Mouse (Mus musculus) MEL (cell line): ENCODE data around the gene Cd3g. TPM values are rescaled to one million over a fixed set of nuclear protein-coding genes. Genes with fewer than 3 reads are reported as not detected.

Experiments
- DNase-seq: peaks from one replicate; pipeline ENCODE4 v3.0.0; 2011; ENCODE audit warnings: low read depth, low spot score
- H3K27ac ChIP-seq: 2 replicates; pipeline ENCODE4 v1.5.1; 2012; ENCODE audit warnings: low read depth, mild to moderate bottlenecking, control low read depth, low read length, moderate library complexity; ENCODE audit not compliant: control insufficient read depth
- H3K27me3 ChIP-seq, 2 experiments: fragments of 150-350 bp in 1 of 2; sonication (generic) in 1 of 2; 2 replicates each; pipeline ENCODE4 v1.6.1; 2012; ENCODE audit warnings: low read length in 2 of 2, mild to moderate bottlenecking in 2 of 2, improper control_type of control experiment in 1 of 2, moderate library complexity in 1 of 2; ENCODE audit not compliant: insufficient read depth in 2 of 2, control insufficient read depth in 1 of 2
- H3K36me3 ChIP-seq, 2 experiments: 2 replicates each; pipeline ENCODE4 v1.6.1; 2012 to 2014; ENCODE audit warnings: low read length in 2 of 2, improper control_type of control experiment in 1 of 2, inconsistent platforms in 1 of 2, mild to moderate bottlenecking in 1 of 2; ENCODE audit not compliant: insufficient read depth in 2 of 2, control insufficient read depth in 1 of 2
- H3K4me1 ChIP-seq, 2 experiments: fragments of 150-350 bp in 1 of 2; sonication (generic) in 1 of 2; 2 replicates each; pipeline ENCODE4 v1.6.1; 2012; ENCODE audit warnings: low read length in 2 of 2, improper control_type of control experiment in 1 of 2, mild to moderate bottlenecking in 1 of 2; ENCODE audit not compliant: insufficient read depth in 2 of 2, control insufficient read depth in 1 of 2
- H3K4me3 ChIP-seq, 2 experiments: fragments of 150-350 bp in 1 of 2; sonication (generic) in 1 of 2; 2 replicates each; pipeline ENCODE4 v1.5.1; 2012; ENCODE audit warnings: low read depth in 2 of 2, low read length in 2 of 2, mild to moderate bottlenecking in 2 of 2, moderate library complexity in 2 of 2, control low read depth in 1 of 2, improper control_type of control experiment in 1 of 2; ENCODE audit not compliant: control insufficient read depth in 1 of 2, insufficient read depth in 1 of 2
- H3K79me2 ChIP-seq: 2 replicates; pipeline ENCODE4 v1.6.1; 2012; ENCODE audit warnings: mild to moderate bottlenecking, low read length, moderate library complexity; ENCODE audit not compliant: control insufficient read depth, poor library complexity, insufficient read depth
- H3K9ac ChIP-seq: 2 replicates; pipeline ENCODE4 v1.6.1; 2012; ENCODE audit warnings: low read depth, mild to moderate bottlenecking, control low read depth, low read length, moderate library complexity; ENCODE audit not compliant: control insufficient read depth, poor library complexity, severe bottlenecking
- H3K9me3 ChIP-seq: fragments of 150-350 bp; sonication (generic); replicated peaks from 2 replicates; pipeline ENCODE4 v1.6.1; 2012; ENCODE audit warnings: mild to moderate bottlenecking, low read length, improper control_type of control experiment, moderate library complexity; ENCODE audit not compliant: insufficient read depth
- BHLHE40 ChIP-seq: IDR thresholded peaks from 2 replicates; pipeline ENCODE4 v1.6.1; 2012; ENCODE audit warnings: low read depth, mild to moderate bottlenecking, inconsistent platforms, low read length, improper control_type of control experiment, borderline replicate concordance
- CTCF ChIP-seq, 3 experiments: IDR thresholded peaks in 2 of 3; conservative IDR thresholded peaks in 1 of 3; 2 replicates each; pipeline ENCODE4 v1.5.1; 2011 to 2012; ENCODE audit warnings: low read length in 3 of 3, low read depth in 2 of 3, mild to moderate bottlenecking in 2 of 3, improper control_type of control experiment in 1 of 3, inconsistent platforms in 1 of 3, mixed read lengths in 1 of 3, moderate library complexity in 1 of 3; ENCODE audit not compliant: control insufficient read depth in 1 of 3, insufficient read depth in 1 of 3, poor library complexity in 1 of 3, severe bottlenecking in 1 of 3
- E2F4 ChIP-seq: IDR thresholded peaks from 2 replicates; pipeline ENCODE4 v1.6.1; 2011; ENCODE audit warnings: low read depth, low read length, improper control_type of control experiment, borderline replicate concordance
- ELF1 ChIP-seq: IDR thresholded peaks from 2 replicates; pipeline ENCODE4 v1.6.1; 2014; ENCODE audit warnings: low read depth, mild to moderate bottlenecking, inconsistent platforms, low read length, improper control_type of control experiment, moderate library complexity
- GATA1 ChIP-seq: IDR thresholded peaks from 2 replicates; pipeline ENCODE4 v1.6.1; 2011; ENCODE audit warnings: low read depth, low read length, improper control_type of control experiment
- HCFC1 ChIP-seq: IDR thresholded peaks from 2 replicates; pipeline ENCODE4 v1.6.1; 2012; ENCODE audit warnings: low read depth, mild to moderate bottlenecking, inconsistent platforms, low read length, improper control_type of control experiment, moderate library complexity
- JUND ChIP-seq: IDR thresholded peaks from 2 replicates; pipeline ENCODE4 v1.6.1; 2011; ENCODE audit warnings: low read depth, mild to moderate bottlenecking, improper control_type of control experiment, low read length
- KAT2A ChIP-seq: conservative IDR thresholded peaks from 2 replicates; pipeline ENCODE4 v1.6.1; 2012; ENCODE audit warnings: low read depth, low read length, improper control_type of control experiment, inconsistent platforms
- MAFK ChIP-seq: IDR thresholded peaks from 2 replicates; pipeline ENCODE4 v1.6.1; 2011; ENCODE audit warnings: low read depth, mild to moderate bottlenecking, low read length, improper control_type of control experiment, borderline replicate concordance
- MAX ChIP-seq: IDR thresholded peaks from 2 replicates; pipeline ENCODE4 v1.6.1; 2011; ENCODE audit warnings: low read length, improper control_type of control experiment
- MAZ ChIP-seq: IDR thresholded peaks from 2 replicates; pipeline ENCODE4 v1.6.1; 2012; ENCODE audit warnings: low read depth, mild to moderate bottlenecking, inconsistent platforms, low read length, improper control_type of control experiment
- MEF2A ChIP-seq: IDR thresholded peaks from 2 replicates; pipeline ENCODE4 v1.6.1; 2014; ENCODE audit warnings: low read depth, mild to moderate bottlenecking, inconsistent platforms, low read length, improper control_type of control experiment; ENCODE audit not compliant: poor library complexity, insufficient replicate concordance, severe bottlenecking; ENCODE audit errors: extremely low read depth
- MXI1 ChIP-seq: IDR thresholded peaks from 2 replicates; pipeline ENCODE4 v1.6.1; 2011; ENCODE audit warnings: mild to moderate bottlenecking, low read depth, low read length, improper control_type of control experiment
- MYC ChIP-seq: IDR thresholded peaks from 2 replicates; pipeline ENCODE4 v1.6.1; 2011; ENCODE audit warnings: low read depth, mild to moderate bottlenecking, low read length, improper control_type of control experiment, moderate library complexity
- NELFE ChIP-seq: IDR thresholded peaks from 2 replicates; pipeline ENCODE4 v1.6.1; 2011; ENCODE audit warnings: low read depth, low read length, improper control_type of control experiment
- NRF1 ChIP-seq: IDR thresholded peaks from 2 replicates; pipeline ENCODE4 v1.6.1; 2014; ENCODE audit warnings: low read depth, mild to moderate bottlenecking, inconsistent platforms, low read length, improper control_type of control experiment, moderate library complexity; ENCODE audit not compliant: poor library complexity, insufficient read depth, severe bottlenecking
- POLR2AphosphoS2 ChIP-seq: IDR thresholded peaks from 2 replicates; pipeline ENCODE4 v1.6.1; 2011; ENCODE audit warnings: low read length, improper control_type of control experiment
- RCOR1 ChIP-seq: IDR thresholded peaks from 2 replicates; pipeline ENCODE4 v1.6.1; 2012; ENCODE audit warnings: low read depth, mild to moderate bottlenecking, inconsistent platforms, low read length, improper control_type of control experiment
- SIN3A ChIP-seq: IDR thresholded peaks from 2 replicates; pipeline ENCODE4 v1.6.1; 2012; ENCODE audit warnings: low read length, improper control_type of control experiment, inconsistent platforms
- TCF12 ChIP-seq: IDR thresholded peaks from 2 replicates; pipeline ENCODE4 v1.6.1; 2014; ENCODE audit warnings: low read depth, mild to moderate bottlenecking, inconsistent platforms, low read length, improper control_type of control experiment, moderate library complexity
- USF2 ChIP-seq, 2 experiments: IDR thresholded peaks; 2 replicates each; pipeline ENCODE4 v1.6.1; 2011 to 2012; ENCODE audit warnings: improper control_type of control experiment in 2 of 2, low read length in 2 of 2, borderline replicate concordance in 1 of 2, inconsistent platforms in 1 of 2, low read depth in 1 of 2, mild to moderate bottlenecking in 1 of 2; ENCODE audit not compliant: insufficient read depth in 1 of 2
- polyA plus RNA-seq, 2 experiments: library from polyadenylated mRNA; stranded (reverse) in 1 of 2; unstranded in 1 of 2; fragments of >175 nt in 1 of 2; fragments of >200 nt in 1 of 2; gene quantifications; 2 replicates each; pipeline versions ENCODE4 v1.2.1 to v1.2.4; 2012; ENCODE audit warnings: low replicate concordance in 2 of 2, low read depth in 1 of 2; ENCODE audit not compliant: insufficient read length in 2 of 2, insufficient read depth in 1 of 2, missing spikeins in 1 of 2
- total RNA-seq: library from RNA; depleted of rRNA; stranded (reverse); fragments of 300-350 nt; gene quantifications from 2 replicates; pipeline ENCODE4 v1.2.3, GENCODE M21; 2012

Cd3g gene
- total and polyA plus RNA-seq, 3 experiments, result 0.35 to 0.47 TPM; not detected in 1

DNA sequence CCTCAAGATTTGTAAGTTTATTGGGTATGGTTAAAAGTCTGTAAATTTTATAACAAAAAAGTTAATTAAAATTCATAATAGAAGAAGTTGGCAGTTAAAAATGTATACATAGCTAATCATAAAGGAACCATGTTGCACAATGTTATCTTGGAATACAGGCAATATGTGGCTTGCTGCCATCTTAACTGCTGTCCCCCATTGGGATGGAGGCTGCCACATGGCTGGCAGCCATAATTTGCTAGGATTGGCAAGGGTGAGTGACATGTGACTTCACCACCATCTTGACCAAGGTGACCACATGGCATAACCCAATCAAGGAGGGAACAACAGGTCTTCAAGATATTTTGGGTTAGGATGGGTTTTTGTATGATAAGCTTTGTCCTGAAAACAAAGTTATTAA is 12.0 kb upstream of the Cd3g start (continued):
- TF ChIP-seq ELF1 (no peak), SIN3A (peak; percentile 83; the same call in 1 of the 2 replicates)

GRCm38 (mm10) chr9:44991821-44992220 is 11.6 kb upstream of the Cd3g start:
- no peaks in the 10 kb centered on the region for H3K27me3 ChIP-seq
- H3K4me3 ChIP-seq, result peak overlapping the region in 1 of 2 experiments; percentile 10; a peak in 1 of 4 replicates
- no peaks in the 10 kb centered on the region for H3K79me2 ChIP-seq
- peaks cover 0 to 49% of the 10 kb centered on the region in 2 experiments; a peak in 2 of 4 replicates for H3K36me3 ChIP-seq
- H3K4me1 ChIP-seq, result peaks cover 36 to 49% of the 10 kb centered on the region in 2 experiments
- peak; percentile 74 for DNase-seq
- H3K9ac ChIP-seq, result no peak overlapping the region
- H3K9me3 ChIP-seq, result no peaks in the 10 kb centered on the region
- peak overlapping the region; percentile 89 for H3K27ac ChIP-seq
- peak; percentile 32; the same call in 1 of the 2 replicates for TF ChIP-seq TCF12
- TF ChIP-seq CTCF (IDR thresholded peaks at IDR 0.05 in 2 of 3, conservative IDR thresholded peaks at IDR 0.05 in 1 of 3; ENCODE audit: control insufficient read depth in 1 of 3, insufficient read depth in 1 of 3, low read depth in 2 of 3, low read length in 3 of 3, poor library complexity in 1 of 3, severe bottlenecking in 1 of 3), result no peak
- no peak for TF ChIP-seq RCOR1
- 0 out of 2 replicates have a peak, but pooled peaks have one; percentile 23 for TF ChIP-seq BHLHE40
- TF ChIP-seq, all 39 proteins: peak for 2

GRCm38 (mm10) chr9:44986976-44987375 is 6.7 kb upstream of the Cd3g start:
- TF ChIP-seq MEF2A (no peak), GATA1 (no peak), NRF1 (no peak), JUND (0 out of 2 replicates have a peak, but pooled peaks have one; percentile 7), MYC (no peak)
- Histone ChIP-seq H3K9me3 (no peaks in the 10 kb centered on the region), H3K27me3 (no peaks in the 10 kb centered on the region), H3K27ac (peak overlapping the region; percentile 97), H3K79me2 (no peaks in the 10 kb centered on the region), H3K4me1 (peaks cover 18 to 38% of the 10 kb centered on the region in 2 experiments), H3K9ac (peak overlapping the region; percentile 52), H3K36me3 (peaks cover 0 to 32% of the 10 kb centered on the region in 2 experiments; a peak in 2 of 4 replicates), H3K4me3 (peak overlapping the region; percentile 19 to 28)
- DNase-seq, result no peak

- no peaks in the 10 kb centered on the region for H3K79me2 ChIP-seq
- H3K27me3 ChIP-seq, result no peaks in the 10 kb centered on the region
- peak overlapping the region; percentile 76 for H3K9ac ChIP-seq
- no peaks in the 10 kb centered on the region for H3K9me3 ChIP-seq
- peak; percentile 95 for DNase-seq
- peaks cover 0 to 27% of the 10 kb centered on the region in 2 experiments; a peak in 2 of 4 replicates for H3K36me3 ChIP-seq
- H3K4me1 ChIP-seq, result peaks cover 13 to 33% of the 10 kb centered on the region in 2 experiments
- H3K4me3 ChIP-seq, result peak overlapping the region; percentile 57 to 64
- H3K27ac ChIP-seq, result peak overlapping the region; percentile 97
- peak; percentile 76 for TF ChIP-seq MAX
- peak; percentile 85; the same call in 1 of the 2 replicates for TF ChIP-seq SIN3A
- TF ChIP-seq HCFC1, result peak; percentile 73
- 0 out of 2 replicates have a peak, but pooled peaks have one; percentile 37 for TF ChIP-seq BHLHE40
- TF ChIP-seq ELF1, result peak; percentile 91
- TF ChIP-seq POLR2AphosphoS2, result no peak
- peak; percentile 73; the same call in 1 of the 2 replicates for TF ChIP-seq RCOR1
- 0 out of 2 replicates have a peak, but pooled peaks have one; percentile 34 for TF ChIP-seq MAZ
- no peak for TF ChIP-seq MAFK
- no peak for TF ChIP-seq USF2 (IDR thresholded peaks at IDR 0.05; ENCODE audit: borderline replicate concordance in 1 of 2, insufficient read depth in 1 of 2, low read depth in 1 of 2, low read length in 2 of 2)
- peak; percentile 34 for TF ChIP-seq MXI1
- no peak for TF ChIP-seq KAT2A
- TF ChIP-seq E2F4, result no peak
- peak; percentile 59 for TF ChIP-seq NELFE
- TF ChIP-seq JUND, result no peak
Measured at GRCm38 (mm10) chr9:44986242-44986781, 6.1 kb upstream of the Cd3g start.
